Mouse (Mus musculus) fat pad, adult 2 months (tissue): ENCODE data around the gene Dusp12.

Source experiments
- DNase-seq: peaks from one replicate; pipeline ENCODE4 v3.0.0-alpha.2; 2011; ENCODE audit warnings: low read depth, low spot score; ENCODE audit errors: extremely low read depth

Gene Dusp12

DNA sequence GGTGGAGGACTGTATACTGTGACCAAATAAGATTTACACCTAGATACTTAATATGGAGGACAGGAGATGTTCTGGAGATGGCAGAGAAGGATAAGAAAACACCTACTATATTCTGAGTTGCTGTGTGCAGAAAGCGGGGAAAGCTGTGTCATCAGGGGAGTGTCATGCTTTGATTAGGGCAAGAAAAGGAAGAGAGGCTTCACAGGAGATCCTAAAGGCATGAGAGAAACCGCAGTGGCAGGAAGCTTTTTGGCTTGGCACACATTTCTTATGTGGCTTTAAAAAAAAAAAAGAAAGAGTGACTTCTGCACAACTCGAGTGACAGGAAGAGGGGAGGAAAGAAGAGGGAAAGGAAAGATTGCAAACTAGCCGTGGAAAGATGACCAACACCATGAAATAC, 22.3 kb downstream of the Dusp12 start:
- no peak for DNase-seq

GRCm38 (mm10) chr1:170862435-170862717, 23.0 kb downstream of the Dusp12 start:
- DNase-seq = no peak

- no peak for DNase-seq
These were observed 23.5 kb downstream of the Dusp12 start for GRCm38 (mm10) chr1:170861671-170862434.

GRCm38 (mm10) chr1:170858872-170859271, 26.5 kb downstream of the Dusp12 start:
- DNase-seq = no peak

DNA sequence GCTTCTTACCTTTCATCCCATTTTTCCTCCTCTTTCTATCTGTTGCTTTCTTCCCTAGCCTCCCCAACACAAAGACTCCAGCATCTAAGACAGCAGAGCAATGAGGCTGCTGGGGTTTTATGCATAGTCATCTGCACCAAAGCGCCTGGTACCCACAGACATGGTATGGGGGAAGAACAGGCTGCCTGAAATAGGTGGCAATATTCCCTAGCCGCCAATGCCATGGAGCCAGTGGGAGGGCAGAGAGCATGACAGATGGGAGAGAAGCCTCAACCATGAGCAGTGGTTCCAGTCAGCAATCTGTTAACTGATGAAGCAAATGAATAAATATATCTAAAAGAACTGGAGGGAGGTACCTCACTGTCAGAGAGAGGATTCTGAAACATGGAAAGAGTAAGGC, 28.0 kb downstream of the Dusp12 start:
- no peak for DNase-seq

GRCm38 (mm10) chr1:170855056-170855760, 30.1 kb downstream of the Dusp12 start:
- no peak for DNase-seq

DNA sequence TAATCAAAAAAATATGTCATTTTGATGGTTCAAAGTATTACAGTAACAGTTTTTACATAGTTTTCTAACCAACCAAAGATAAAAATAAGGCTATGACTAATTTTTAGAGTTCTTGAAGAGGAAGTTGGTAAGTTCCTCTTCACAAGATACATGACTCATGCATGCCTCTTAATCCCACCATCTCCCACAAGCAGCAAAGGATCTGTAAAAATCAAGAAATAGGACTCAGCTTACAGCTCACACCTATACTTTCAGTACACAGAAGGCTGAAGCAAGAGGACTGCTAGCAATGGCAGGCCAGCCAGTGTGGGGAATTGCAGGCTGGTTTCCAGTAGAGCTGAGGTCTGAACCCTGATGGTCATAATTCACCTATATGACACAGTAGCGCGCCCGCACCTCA, 31.7 kb downstream of the Dusp12 start:
- no peak for DNase-seq

DNA sequence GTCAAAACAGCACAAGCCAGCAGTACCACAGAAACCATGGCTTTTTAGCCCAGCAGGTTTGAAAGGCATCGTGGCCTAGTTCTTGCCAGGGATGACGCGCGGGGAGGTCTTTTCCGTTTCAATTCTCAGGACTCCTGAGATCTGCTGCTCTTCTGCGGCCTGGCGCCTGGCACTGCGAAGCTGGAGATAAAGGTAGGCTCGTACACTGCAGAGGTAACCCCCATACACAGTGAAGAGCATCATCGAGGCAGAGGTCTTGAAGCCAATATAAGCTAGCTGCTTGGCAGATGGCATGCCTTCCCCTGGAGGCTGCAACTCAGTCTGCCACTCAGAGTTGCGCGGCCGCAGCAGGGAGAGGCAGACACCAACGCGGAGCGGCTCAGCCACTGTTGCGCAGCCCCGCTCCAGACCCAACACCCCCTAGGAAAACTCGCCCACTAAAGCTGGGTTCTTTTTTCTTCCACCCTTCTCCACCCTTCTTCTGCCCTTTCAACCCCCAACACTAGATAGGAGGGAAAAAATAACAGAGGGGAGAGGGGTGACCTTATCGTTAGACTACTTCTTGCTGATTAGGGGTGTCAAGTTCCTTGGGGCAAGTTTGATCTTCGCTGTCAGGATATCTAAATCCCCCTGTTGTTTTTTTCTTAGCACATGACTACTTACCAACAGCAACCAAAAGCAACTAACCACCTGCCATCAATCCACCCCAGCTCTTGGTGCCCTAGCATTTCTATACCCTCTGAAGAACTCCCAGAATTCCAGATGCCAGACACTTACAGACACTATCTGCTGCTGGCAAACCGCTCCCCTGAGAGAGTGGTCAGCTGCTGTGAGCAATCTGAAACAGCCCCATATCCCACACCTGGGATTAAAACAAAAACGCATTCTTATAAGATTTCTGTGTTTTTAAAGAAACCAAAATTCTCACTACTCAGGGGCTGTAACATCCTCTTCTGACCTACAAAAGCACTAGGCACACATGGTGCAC, 34.4 kb downstream of the Dusp12 start:
- no peak for DNase-seq

DNA sequence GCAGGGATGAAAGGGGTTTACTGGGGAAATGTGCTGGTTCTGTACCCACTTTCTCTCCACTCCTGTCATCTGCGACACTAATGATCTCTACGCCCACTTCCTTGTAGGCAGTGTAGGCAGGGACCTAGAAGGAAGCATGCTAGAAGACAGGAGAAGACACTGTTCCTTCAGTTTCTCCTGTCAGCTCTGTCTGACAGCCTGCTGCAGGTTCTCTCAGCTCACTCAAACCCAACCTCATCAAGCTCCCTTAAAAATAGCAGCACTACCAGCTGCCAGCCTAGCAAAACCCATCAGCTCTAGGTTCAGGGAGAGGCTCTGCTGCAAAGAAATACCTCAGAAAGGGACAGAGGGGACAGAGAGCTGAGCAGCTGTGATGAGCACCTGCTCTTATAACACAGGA, 35.3 kb downstream of the Dusp12 start:
- DNase-seq = no peak

DNA sequence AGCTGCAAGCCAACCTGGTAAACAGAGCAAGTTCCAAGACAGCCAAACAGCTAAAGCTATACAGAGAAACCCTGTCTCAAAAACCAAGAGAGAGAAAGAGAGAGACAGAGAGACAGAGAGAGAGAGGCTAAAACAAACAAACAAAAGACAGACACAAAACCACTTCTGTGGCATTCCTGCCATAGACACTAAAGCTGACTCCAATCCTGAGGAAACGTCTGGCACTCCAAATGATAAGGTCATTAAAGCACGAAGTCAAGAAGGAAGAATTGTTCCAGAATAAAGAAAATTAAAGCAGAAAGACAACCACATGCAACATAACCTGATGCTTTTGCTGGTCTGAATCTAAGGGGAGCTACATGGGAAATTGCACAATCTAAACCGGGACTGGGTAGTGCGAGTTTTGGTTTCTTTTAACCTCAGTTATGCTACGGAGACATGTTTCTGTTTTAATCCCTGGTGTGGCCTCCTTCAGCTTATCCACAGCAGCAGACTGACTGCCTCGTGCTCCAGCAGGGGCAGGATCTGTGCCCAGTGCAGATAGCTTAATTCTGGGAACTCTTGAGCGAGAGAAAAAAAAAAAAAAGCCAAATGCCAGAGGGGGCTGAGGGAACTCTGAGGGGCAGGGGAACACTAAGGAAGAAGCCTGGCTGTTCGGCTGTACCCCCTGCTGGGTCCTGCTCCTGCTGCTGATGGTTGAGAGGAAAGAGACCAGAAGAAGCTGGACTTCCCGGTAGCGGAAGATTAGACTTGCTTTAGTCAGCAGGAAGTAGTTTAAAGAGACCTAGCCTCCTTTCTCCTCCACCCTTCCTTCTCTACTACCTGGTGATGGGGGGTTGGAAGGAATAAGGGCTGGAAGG, 39.7 kb downstream of the Dusp12 start:
- no peak for DNase-seq

DNA sequence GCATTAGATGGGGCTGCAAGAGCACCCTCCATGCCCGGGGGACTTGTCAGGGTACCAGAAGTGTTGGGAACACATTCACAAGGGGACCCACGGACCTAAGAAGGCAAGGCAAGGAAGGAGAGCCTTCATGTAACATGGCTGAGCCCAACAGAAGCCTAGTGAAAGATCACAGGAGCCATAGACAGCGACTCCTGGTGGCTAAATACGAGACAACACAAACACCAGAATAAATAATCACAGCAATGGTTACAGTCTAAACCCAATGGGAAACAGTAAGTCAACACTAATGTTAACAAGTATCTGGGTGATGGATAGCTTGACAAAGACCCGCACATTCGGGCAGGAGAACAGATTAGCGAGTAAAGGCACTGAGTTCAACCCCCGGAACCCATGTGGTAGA, 41.0 kb downstream of the Dusp12 start:
- no peak for DNase-seq

DNA sequence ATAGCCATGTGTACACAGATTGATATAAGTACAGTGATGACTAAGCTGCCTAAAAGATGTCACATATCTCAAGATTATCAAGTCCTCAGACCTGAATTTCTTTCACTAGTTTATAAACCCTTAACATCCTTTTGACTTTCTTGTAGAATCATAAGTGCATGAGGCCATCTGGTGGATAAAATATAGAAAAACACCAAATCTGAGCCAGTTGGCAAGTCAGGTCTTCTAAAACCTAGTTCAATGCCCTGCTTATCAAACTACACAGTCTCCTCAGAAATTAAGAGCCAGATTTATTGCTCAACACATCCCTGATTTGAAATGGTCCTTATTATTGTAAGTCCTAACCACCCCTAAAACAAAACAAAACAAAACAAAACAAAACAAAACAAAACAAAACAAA, 45.7 kb downstream of the Dusp12 start:
- no peak for DNase-seq

DNA sequence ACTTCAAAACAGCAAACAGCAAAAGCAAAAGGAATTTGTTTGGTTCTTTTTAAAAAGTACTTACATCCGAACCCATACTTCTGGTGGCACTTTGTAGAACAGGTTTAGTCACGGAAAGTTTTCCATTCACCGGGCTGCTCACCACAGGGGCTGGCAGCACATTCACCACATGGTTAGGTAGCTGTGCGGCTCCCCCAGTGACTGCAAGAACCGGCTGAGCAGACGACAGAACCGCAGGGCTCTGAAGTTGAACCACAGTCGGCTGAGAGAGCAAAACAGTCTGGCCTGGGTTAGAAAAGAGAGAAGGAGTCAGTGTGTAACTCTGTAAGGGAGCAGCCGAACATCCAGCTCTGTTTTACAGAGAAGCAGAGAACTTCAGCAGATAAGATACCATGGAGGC, 50.6 kb downstream of the Dusp12 start:
- no peak for DNase-seq

DNA sequence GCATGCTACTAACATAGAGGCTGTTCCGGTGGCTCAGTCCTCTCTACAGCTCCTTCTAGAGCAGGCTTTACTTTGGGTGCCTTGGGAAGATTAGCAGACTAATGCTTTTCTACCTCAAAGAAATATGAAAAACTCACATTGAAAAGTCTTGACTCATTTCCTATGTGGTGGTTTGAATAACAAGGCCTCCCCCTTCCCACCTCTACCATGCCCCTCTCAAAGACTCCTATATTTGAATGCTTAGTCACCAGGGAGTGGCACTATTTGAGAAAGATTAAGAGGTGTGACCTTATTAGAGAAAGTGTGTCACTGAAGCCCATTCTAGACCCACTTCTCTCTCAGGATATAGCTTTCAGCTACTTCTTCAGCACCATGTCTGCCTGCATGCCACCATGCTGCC, 55.6 kb downstream of the Dusp12 start:
- no peak for DNase-seq

GRCm38 (mm10) chr1:170829344-170829743, 56.0 kb downstream of the Dusp12 start:
- DNase-seq = no peak
